Mouse (Mus musculus) midbrain, embryonic 14.5 days (tissue): Measurements from ENCODE around the gene Pax4. TPM values are rescaled to one million over a fixed set of nuclear protein-coding genes. Genes with fewer than 3 reads are reported as not detected.

Source experiments
- ATAC-seq: fragments of 200-750 bp; cut with Nextera tagmentation; 2 replicates; pipeline ENCODE4 v1.8.0; 2017; ENCODE audit warnings: moderate number of reproducible peaks, moderate library complexity; ENCODE audit not compliant: low FRiP score, low TSS enrichment
- DNase-seq: peaks from one replicate; pipeline ENCODE4 v3.0.0-alpha.2; 2015
- H3K27ac ChIP-seq: fragments of 300-500 bp; sonication (generic); replicated peaks from 2 replicates; pipeline ENCODE4 v1.5.1; 2014; ENCODE audit warnings: mild to moderate bottlenecking, low read depth, low read length, moderate library complexity
- H3K27me3 ChIP-seq: fragments of 300-500 bp; sonication (generic); 2 replicates; pipeline ENCODE4 v1.6.1; 2014; ENCODE audit warnings: low read length, control low read depth, mixed read lengths; ENCODE audit not compliant: control insufficient read depth, insufficient read depth
- H3K36me3 ChIP-seq: fragments of 300-500 bp; sonication (generic); 2 replicates; pipeline ENCODE4 v1.6.1; 2014; ENCODE audit warnings: low read length, control low read depth; ENCODE audit not compliant: control insufficient read depth, insufficient read depth
- H3K4me1 ChIP-seq: fragments of 300-500 bp; sonication (generic); 2 replicates; pipeline ENCODE4 v1.6.1; 2014; ENCODE audit warnings: mild to moderate bottlenecking, antibody characterized with exemption, low read length, control low read depth; ENCODE audit not compliant: control insufficient read depth, insufficient read depth
- H3K4me2 ChIP-seq: fragments of 300-500 bp; sonication (generic); 2 replicates; pipeline ENCODE4 v1.6.1; 2014; ENCODE audit warnings: mild to moderate bottlenecking, low read length, moderate library complexity
- H3K4me3 ChIP-seq: fragments of 300-500 bp; sonication (generic); replicated peaks from 2 replicates; pipeline ENCODE4 v1.5.1; 2014; ENCODE audit warnings: low read depth, low read length
- H3K9ac ChIP-seq: fragments of 300-500 bp; sonication (generic); replicated peaks from 2 replicates; pipeline ENCODE4 v1.6.1; 2014; ENCODE audit warnings: mild to moderate bottlenecking, low read length, moderate library complexity
- H3K9me3 ChIP-seq: fragments of 300-500 bp; sonication (generic); 2 replicates; pipeline ENCODE4 v1.6.1; 2016; ENCODE audit warnings: low read length, control low read depth, mixed read lengths; ENCODE audit not compliant: control insufficient read depth
- WGBS: fragments of 180-500 bp; shearing (Covaris S2); extraction: QIAGEN DNeasy Blood & Tissue Kit; methylation state at CpG from one replicate; pipeline ENCODE4 v1.1.7; 2014; 5-methylcytosine and 5-hydroxymethylcytosine counted together
- polyA plus RNA-seq: library from polyadenylated mRNA; unstranded; fragments of >200 nt; fragmentation: Nextera tagmentation; extraction: Ambion mirVana; gene quantifications from 2 replicates; pipeline ENCODE4 v1.2.1, GENCODE M21; 2014

The Pax4 gene
- polyA plus RNA-seq, 1 experiment from 2014 or later = not detected

DNA sequence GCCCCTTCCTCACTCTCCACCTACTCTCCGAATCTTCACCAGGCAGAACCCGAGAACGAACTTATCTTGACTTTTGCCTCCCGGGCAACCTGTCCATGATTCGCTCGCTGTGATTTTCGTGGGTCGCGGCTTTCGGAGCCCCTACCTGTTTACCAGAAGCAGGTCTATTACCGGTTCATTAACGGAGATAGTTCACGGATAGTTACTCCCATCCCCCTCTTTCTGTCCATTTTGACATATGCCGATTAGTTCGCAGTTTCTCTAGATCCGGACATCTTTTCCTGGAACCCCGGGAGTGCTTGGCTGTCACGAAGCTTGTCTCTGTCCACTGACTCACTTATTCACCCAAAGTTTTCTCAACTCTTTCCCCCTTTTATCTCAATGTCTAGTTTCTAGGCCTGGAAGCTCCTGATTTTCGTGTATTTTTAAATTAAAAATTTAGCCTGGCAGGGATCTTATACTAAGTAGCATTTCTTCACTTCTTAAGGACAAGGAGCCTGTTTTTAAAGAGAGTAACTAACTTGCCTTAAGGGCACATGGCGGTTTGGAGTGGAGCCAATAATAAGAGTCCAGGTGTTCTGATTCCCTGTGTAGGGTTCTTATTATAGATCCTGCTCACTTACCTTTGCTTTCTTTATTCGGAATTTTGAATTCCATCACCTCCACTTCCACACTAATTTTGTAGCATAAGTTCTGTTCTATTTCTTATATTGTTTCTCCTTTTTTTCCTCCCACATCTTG, 31.8 kb upstream of the Pax4 start:
- 9% methylated on average over 21 of the region's 21 CpGs for WGBS
- H3K9me3 ChIP-seq = no peaks in the 10 kb centered on the region
- peak overlapping the region; percentile 63 for H3K4me2 ChIP-seq
- H3K4me1 ChIP-seq = peaks cover 9% of the 10 kb centered on the region; the same call in 1 of the 2 replicates
- H3K36me3 ChIP-seq = no peaks in the 10 kb centered on the region
- peak; percentile 5 for DNase-seq
- peak overlapping the region; percentile 68 for H3K9ac ChIP-seq
- peak overlapping the region; percentile 88 for H3K4me3 ChIP-seq
- H3K27me3 ChIP-seq = no peaks in the 10 kb centered on the region
- H3K27ac ChIP-seq = peak overlapping the region; percentile 81; the same call in 1 of the 2 replicates
- ATAC-seq = no peak

- Histone ChIP-seq H3K9me3 (no peaks in the 10 kb centered on the region), H3K27ac (peak overlapping the region; percentile 81), H3K4me2 (peak overlapping the region; percentile 63), H3K36me3 (no peaks in the 10 kb centered on the region), H3K4me1 (peaks cover 9% of the 10 kb centered on the region; the same call in 1 of the 2 replicates), H3K27me3 (no peaks in the 10 kb centered on the region), H3K9ac (peak overlapping the region; percentile 68), H3K4me3 (peak overlapping the region; percentile 88)
- WGBS = under 1% methylated on average over 68 of the region's 68 CpGs
- ATAC-seq = peak; percentile 99
- DNase-seq = peak; percentile 99
These were observed 31.0 kb upstream of the Pax4 start for GRCm38 (mm10) chr6:28479865-28480751.

DNA sequence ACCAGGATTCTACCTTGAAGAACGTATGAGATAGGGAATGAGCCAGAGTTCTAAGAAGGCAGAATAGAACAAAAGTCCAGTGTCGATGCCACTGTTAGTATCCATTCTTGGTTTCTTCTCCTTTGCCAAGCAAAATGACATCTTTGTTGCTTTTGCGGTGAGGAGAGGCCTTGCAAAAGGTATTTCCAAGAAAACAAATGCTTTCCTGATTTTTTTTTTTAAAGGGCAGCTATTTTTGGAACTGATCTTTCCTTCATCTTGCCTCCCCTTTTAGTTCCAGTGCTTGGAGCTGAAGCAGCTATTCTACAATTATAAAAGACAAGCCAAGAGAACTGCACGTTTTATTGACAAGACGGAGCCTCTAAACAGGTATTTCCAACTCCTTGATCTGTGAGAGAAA, 25.7 kb upstream of the Pax4 start, which contains the start of gene Snd1:
Gene Snd1, plus strand, starts transcription at position 301 of the 400 bp plus-strand sequence.
- ATAC-seq = no peak
- Histone ChIP-seq H3K27ac (no peak within 1 kb of the TSS), H3K9me3 (no peaks in the 10 kb centered on the region), H3K9ac (no peak within 1 kb of the TSS), H3K4me2 (no peak within 1 kb of the TSS), H3K27me3 (no peaks in the 10 kb centered on the region), H3K36me3 (no peaks in the 10 kb centered on the region), H3K4me1 (no peaks in the 10 kb centered on the region), H3K4me3 (no peak within 1 kb of the TSS)
- WGBS = 87% methylated on average over 5 of the region's 5 CpGs
- DNase-seq = no peak

- DNase-seq (no peak), ATAC-seq (no peak)
- Histone ChIP-seq H3K4me1 (no peaks in the 10 kb centered on the region), H3K27ac (no peak overlapping the region), H3K9me3 (no peaks in the 10 kb centered on the region), H3K27me3 (no peaks in the 10 kb centered on the region), H3K4me3 (no peak overlapping the region), H3K9ac (no peak overlapping the region), H3K36me3 (no peaks in the 10 kb centered on the region), H3K4me2 (no peak overlapping the region)
- WGBS = 93% methylated on average over 4 of the region's 4 CpGs
These were observed 25.1 kb upstream of the Pax4 start for GRCm38 (mm10) chr6:28474211-28474610.

DNA sequence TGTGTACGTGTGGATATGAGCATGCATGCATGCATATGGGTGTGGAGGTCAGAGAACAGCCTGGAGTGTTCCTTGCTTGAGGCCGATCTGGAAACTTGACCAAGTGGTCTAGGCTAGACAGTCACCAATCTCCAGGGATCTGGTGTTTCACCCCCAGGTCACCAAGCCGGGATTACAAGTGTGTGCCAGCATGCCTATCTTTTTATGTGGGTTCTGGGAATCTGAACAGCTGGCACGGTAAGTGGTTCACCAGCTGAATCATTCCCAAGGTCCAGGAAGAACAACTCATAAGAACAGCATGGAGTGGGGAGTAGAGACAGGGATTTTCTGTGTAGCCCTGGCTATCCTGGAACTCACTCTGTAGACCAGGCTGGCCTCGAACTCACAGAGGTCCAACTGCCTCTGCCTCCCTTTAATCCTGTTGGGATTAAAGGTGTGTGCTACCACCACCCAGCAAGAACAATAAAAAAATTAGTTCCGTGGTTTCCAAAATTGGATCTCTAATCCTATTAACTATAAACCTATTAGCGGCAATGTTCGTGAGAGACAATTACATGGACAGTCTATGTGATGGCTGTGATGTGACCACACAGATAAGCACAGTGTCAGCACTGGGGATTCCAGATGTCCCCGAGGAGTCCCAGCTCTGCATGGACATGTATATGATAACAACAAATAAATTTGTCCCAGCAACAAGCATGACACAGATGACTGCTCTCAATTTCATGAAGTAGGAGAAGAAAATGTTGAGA, 22.3 kb upstream of the Pax4 start:
- Histone ChIP-seq H3K27me3 (no peaks in the 10 kb centered on the region), H3K4me1 (no peaks in the 10 kb centered on the region), H3K9ac (no peak overlapping the region), H3K4me2 (no peak overlapping the region), H3K4me3 (no peak overlapping the region), H3K27ac (no peak overlapping the region), H3K9me3 (no peaks in the 10 kb centered on the region), H3K36me3 (no peaks in the 10 kb centered on the region)
- WGBS = 82% methylated on average over 9 of the region's 9 CpGs
- DNase-seq (no peak), ATAC-seq (no peak)

DNA sequence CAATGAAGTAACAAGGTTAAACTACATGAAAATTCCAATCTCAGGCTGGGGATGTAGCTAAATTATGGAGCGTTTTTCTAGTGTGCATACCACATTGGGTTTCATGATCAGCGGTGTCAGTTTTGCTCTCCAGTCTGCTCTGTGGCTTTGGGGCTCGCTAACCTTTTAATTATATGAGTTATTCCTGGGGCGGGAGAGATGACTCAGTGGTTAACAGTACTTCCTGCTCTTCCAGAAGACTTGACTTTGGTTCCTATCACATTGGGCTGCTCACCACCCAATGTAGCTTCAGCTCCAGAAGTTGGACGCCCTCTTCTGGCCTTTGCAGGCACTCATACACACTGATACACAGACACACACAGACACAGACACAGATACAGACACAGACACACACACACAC, 21.5 kb upstream of the Pax4 start:
- no peaks in the 10 kb centered on the region for H3K36me3 ChIP-seq
- DNase-seq = no peak
- 82% methylated on average over 5 of the region's 5 CpGs for WGBS
- no peak overlapping the region for H3K4me2 ChIP-seq
- H3K27me3 ChIP-seq = no peaks in the 10 kb centered on the region
- H3K9me3 ChIP-seq = no peaks in the 10 kb centered on the region
- ATAC-seq = no peak
- H3K4me1 ChIP-seq = no peaks in the 10 kb centered on the region
- no peak overlapping the region for H3K9ac ChIP-seq
- no peak overlapping the region for H3K4me3 ChIP-seq
- no peak overlapping the region for H3K27ac ChIP-seq

- H3K9ac ChIP-seq = no peak overlapping the region
- ATAC-seq (no peak), DNase-seq (no peak)
- H3K36me3 ChIP-seq = no peaks in the 10 kb centered on the region
- no peak overlapping the region for H3K4me3 ChIP-seq
- WGBS = 77% methylated on average over 4 of the region's 4 CpGs
- no peaks in the 10 kb centered on the region for H3K9me3 ChIP-seq
- no peaks in the 10 kb centered on the region for H3K4me1 ChIP-seq
- H3K27ac ChIP-seq = no peak overlapping the region
- no peaks in the 10 kb centered on the region for H3K27me3 ChIP-seq
- H3K4me2 ChIP-seq = no peak overlapping the region
These were observed 21.0 kb upstream of the Pax4 start for GRCm38 (mm10) chr6:28470017-28470602.

DNA sequence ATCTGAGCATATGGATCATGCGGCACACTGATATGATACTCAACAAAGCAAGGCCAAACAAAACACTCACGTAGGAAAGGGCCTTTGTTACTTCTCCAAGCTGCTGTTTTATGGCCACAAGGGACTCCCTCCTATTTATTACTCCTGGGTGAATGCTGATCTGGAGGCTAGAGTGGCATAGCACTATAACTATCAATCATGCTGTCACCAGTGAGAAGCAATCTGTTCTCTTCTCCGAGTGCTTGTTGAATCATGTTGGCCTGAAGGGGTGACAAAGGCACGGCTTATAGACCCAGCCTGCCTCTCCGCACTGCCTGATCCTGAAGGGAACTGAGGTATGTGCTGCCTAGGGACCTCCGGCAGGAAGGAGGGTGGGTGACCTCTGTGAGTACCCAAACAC, 15.5 kb upstream of the Pax4 start:
- 66% methylated on average over 6 of the region's 6 CpGs for WGBS
- no peaks in the 10 kb centered on the region for H3K9me3 ChIP-seq
- no peak for ATAC-seq
- H3K36me3 ChIP-seq = no peaks in the 10 kb centered on the region
- no peak overlapping the region for H3K9ac ChIP-seq
- H3K27ac ChIP-seq = no peak overlapping the region
- H3K27me3 ChIP-seq = no peaks in the 10 kb centered on the region
- no peak overlapping the region for H3K4me3 ChIP-seq
- H3K4me2 ChIP-seq = no peak overlapping the region
- no peaks in the 10 kb centered on the region for H3K4me1 ChIP-seq
- no peak for DNase-seq
